ENCODE assay signal across 8 mouse cellular contexts in the genomic region with DNA sequence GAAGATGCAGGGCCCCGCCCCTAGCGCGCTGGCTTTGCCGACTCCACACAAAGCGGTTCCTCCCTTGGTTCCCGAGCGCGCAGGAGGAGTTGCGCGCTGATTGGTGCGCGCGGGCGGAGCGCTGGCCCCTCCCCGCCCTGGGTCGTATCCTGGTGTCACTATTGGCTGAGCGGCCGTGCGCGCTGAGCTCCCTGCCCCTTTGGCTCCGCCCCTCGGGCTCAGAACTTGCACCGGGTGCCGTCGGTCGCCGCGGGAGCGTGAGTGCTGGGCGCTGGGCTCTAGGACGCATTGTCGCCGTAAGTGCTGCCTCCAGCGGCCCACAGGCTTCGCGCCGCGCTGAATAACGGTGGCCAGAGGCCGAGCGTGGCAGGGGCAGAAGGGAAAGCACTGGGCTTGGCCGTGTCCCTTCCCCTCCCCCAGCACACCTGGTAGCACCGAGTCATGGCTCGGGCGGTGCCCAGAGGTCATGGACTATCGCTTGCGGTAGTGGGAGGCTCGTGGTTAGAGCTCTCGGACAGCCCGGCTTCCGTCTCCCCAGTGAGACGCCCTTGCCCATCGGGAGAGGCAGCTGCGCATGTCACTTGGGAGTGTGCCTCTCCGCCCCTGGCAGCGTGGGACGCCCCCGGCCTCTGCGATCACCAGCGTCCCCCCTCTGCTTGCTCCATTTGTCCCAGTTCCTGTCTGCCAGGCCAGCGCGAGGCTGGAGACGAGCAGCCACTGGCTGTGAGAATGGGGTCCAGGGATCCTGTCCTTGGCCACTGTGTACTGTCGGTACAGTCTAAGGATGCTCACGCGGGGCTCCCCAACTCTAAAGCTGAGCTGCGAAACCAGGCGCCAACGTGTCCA. TPM values are rescaled to one million over a fixed set of nuclear protein-coding genes. Genes with fewer than 3 reads are reported as not detected.
DNase-seq lines count a peak whose midpoint lies in the region; ATAC-seq lines count a peak whose summit lies in the region.

A gene (plus strand): TSS at position 208 of the 846 bp plus-strand sequence.

- peak; percentile 98 for ATAC-seq in hindbrain, embryonic 11.5 days (ENCODE audit: low FRiP score)

- H3K4me1 ChIP-seq in hindbrain, embryonic 11.5 days (replicated peaks; ENCODE audit: control insufficient read depth, insufficient read depth, low read length) = 0 out of 2 replicates have a peak, but pooled peaks cover 2% of the 10 kb centered on the region

- peak; percentile 98 for DNase-seq in Muller cell, postnatal 12 days (ENCODE audit: inconsistent ontology term)
- DNase-seq in cerebellum, adult 9-11 months = peak; percentile 96
- peak; percentile 89 to 94 for DNase-seq in frontal cortex, adult 2 months (ENCODE audit: extremely low spot score in 1 of 2, low spot score in 1 of 2)
- DNase-seq in hindbrain, embryonic 11.5 days (ENCODE audit: low spot score) = peak; percentile 96
- peak; percentile 86 to 92 for DNase-seq in layer of hippocampus, postnatal 10 days (ENCODE audit: low spot score in 2 of 2)
- peak; percentile 96 for DNase-seq in lung, postnatal 10 days
- peak; percentile 90 for DNase-seq in ovary, postnatal 36 days (ENCODE audit: low spot score)
- DNase-seq in thymus, postnatal 25 days = peak; percentile 95

- no peaks in the 10 kb centered on the region for H3K9me3 ChIP-seq in hindbrain, embryonic 11.5 days (ENCODE audit: control insufficient read depth, low read length)

- no peaks in the 10 kb centered on the region for H3K27me3 ChIP-seq in hindbrain, embryonic 11.5 days (ENCODE audit: control insufficient read depth, insufficient read depth, low read length)

- H3K4me3 ChIP-seq in hindbrain, embryonic 11.5 days (ENCODE audit: low read depth, low read length) = peak within 1 kb of the TSS; percentile 78

- H3K36me3 ChIP-seq in hindbrain, embryonic 11.5 days (ENCODE audit: control insufficient read depth, insufficient read depth, low read length) = no peaks in the 10 kb centered on the region

- peak within 1 kb of the TSS; percentile 98 for H3K4me2 ChIP-seq in hindbrain, embryonic 11.5 days (replicated peaks; ENCODE audit: low read depth, low read length)

- H3K27ac ChIP-seq in hindbrain, embryonic 11.5 days (ENCODE audit: low read depth, low read length) = peak within 1 kb of the TSS; percentile 79

- under 1% methylated on average over 70 of the region's 70 CpGs for WGBS in hindbrain, embryonic 11.5 days

- peak within 1 kb of the TSS; percentile 89 for H3K9ac ChIP-seq in hindbrain, embryonic 11.5 days (ENCODE audit: low read depth, low read length)

RNA-seq across cellular contexts. Expression of the gene that starts here (rescaled TPM):
- 20.3 and 22.3 TPM in 2 replicates for polyA plus RNA-seq in frontal cortex, adult 2 months (2012; rRNA removed)
- polyA plus RNA-seq in hindbrain, embryonic 11.5 days (2014; fragmentation: Nextera tagmentation; extraction: Ambion mirVana) = 9.5 and 11.4 TPM in 2 replicates
- 10 to 100 TPM; 16.2 to 16.7 TPM for total RNA-seq in layer of hippocampus, postnatal 10 days (2021)

Comparison
In these comparisons a context has a peak if more than half of its experiments do, and no peak if none do; other contexts are left out.
1. Peak in every context shown above with its lines: DNase-seq, ATAC-seq, H3K4me3 ChIP-seq and H3K27ac ChIP-seq.